Mouse (Mus musculus) CH12.LX (cell line): ENCODE measurements around the gene Snx10. TPM values are rescaled to one million over a fixed set of nuclear protein-coding genes. Genes with fewer than 3 reads are reported as not detected.

Experiments used
- DNase-seq: peaks from one replicate; pipeline ENCODE4 v3.0.0-alpha.2; 2013; ENCODE audit errors: extremely low read depth
- H3K27ac ChIP-seq: 2 replicates; pipeline ENCODE4 v1.5.1; 2012; ENCODE audit warnings: low read depth, mild to moderate bottlenecking, control low read depth, moderate library complexity; ENCODE audit not compliant: insufficient read depth
- H3K27me3 ChIP-seq: replicated peaks from 2 replicates; pipeline ENCODE3; 2012; ENCODE audit warnings: inconsistent platforms
- H3K36me3 ChIP-seq, 2 experiments: replicated peaks in 1 of 2; 2 replicates each; pipeline versions ENCODE3 to v1.6.1; 2012; ENCODE audit warnings: inconsistent platforms in 1 of 2, low read length in 1 of 2, mild to moderate bottlenecking in 1 of 2, mixed read lengths in 1 of 2, moderate library complexity in 1 of 2; ENCODE audit not compliant: control insufficient read depth in 1 of 2, insufficient read depth in 1 of 2
- H3K4me1 ChIP-seq, 2 experiments: 2 replicates each; pipeline ENCODE4 v1.6.1; 2012; ENCODE audit warnings: inconsistent platforms in 1 of 2, moderate library complexity in 1 of 2; ENCODE audit not compliant: insufficient read depth in 2 of 2, control insufficient read depth in 1 of 2
- H3K4me2 ChIP-seq: 2 replicates; pipeline ENCODE4 v1.6.1; 2012; ENCODE audit warnings: low read depth, mild to moderate bottlenecking, control low read depth; ENCODE audit not compliant: poor library complexity, insufficient read depth, severe bottlenecking
- H3K4me3 ChIP-seq, 3 experiments: fragments of 150-350 bp in 1 of 3; sonication (generic) in 1 of 3; replicated peaks in 1 of 3; 2 replicates each; pipeline versions ENCODE3 to v1.5.1; 2011 to 2012; ENCODE audit warnings: low read depth in 2 of 3, low read length in 2 of 3, mild to moderate bottlenecking in 2 of 3, moderate library complexity in 2 of 3, control low read depth in 1 of 3, improper control_type of control experiment in 1 of 3, inconsistent platforms in 1 of 3, mixed read lengths in 1 of 3; ENCODE audit not compliant: poor library complexity in 1 of 3
- H3K79me2 ChIP-seq: replicated peaks from 2 replicates; pipeline ENCODE4 v1.6.1; 2012; ENCODE audit warnings: mild to moderate bottlenecking, moderate library complexity; ENCODE audit not compliant: control insufficient read depth, poor library complexity, insufficient read depth, severe bottlenecking; ENCODE audit errors: extremely low read depth
- H3K9ac ChIP-seq: 2 replicates; pipeline ENCODE4 v1.6.1; 2012; ENCODE audit warnings: low read depth, mild to moderate bottlenecking, control low read depth, moderate library complexity; ENCODE audit not compliant: insufficient read depth
- H3K9me3 ChIP-seq: replicated peaks from 2 replicates; pipeline ENCODE3; 2012; ENCODE audit warnings: low read length, inconsistent platforms, mixed read lengths
- CHD1 ChIP-seq: IDR thresholded peaks from 2 replicates; pipeline ENCODE4 v1.6.1; 2012; ENCODE audit warnings: low read depth, low read length, improper control_type of control experiment, inconsistent platforms
- CTCF ChIP-seq, 2 experiments: IDR thresholded peaks in 1 of 2; conservative IDR thresholded peaks in 1 of 2; 2 replicates each; pipeline ENCODE4 v1.5.1; 2011 to 2012; ENCODE audit warnings: low read depth in 2 of 2, low read length in 2 of 2, improper control_type of control experiment in 1 of 2, inconsistent platforms in 1 of 2, mild to moderate bottlenecking in 1 of 2, moderate library complexity in 1 of 2
- IRF4 ChIP-seq: IDR thresholded peaks from 2 replicates; pipeline ENCODE4 v1.6.1; 2014; ENCODE audit warnings: low read depth, mild to moderate bottlenecking, inconsistent platforms, low read length, improper control_type of control experiment
- JUN ChIP-seq: IDR thresholded peaks from 2 replicates; pipeline ENCODE4 v1.6.1; 2011; ENCODE audit warnings: low read depth, mild to moderate bottlenecking, low read length, improper control_type of control experiment, moderate library complexity; ENCODE audit not compliant: insufficient read depth
- MAZ ChIP-seq: IDR thresholded peaks from 2 replicates; pipeline ENCODE4 v1.6.1; 2012; ENCODE audit warnings: low read depth, mild to moderate bottlenecking, inconsistent platforms, low read length, improper control_type of control experiment, moderate library complexity
- MEF2A ChIP-seq: IDR thresholded peaks from 2 replicates; pipeline ENCODE4 v1.6.1; 2014; ENCODE audit warnings: low read depth, mild to moderate bottlenecking, inconsistent platforms, low read length, improper control_type of control experiment, borderline replicate concordance
- MXI1 ChIP-seq: IDR thresholded peaks from 2 replicates; pipeline ENCODE4 v1.6.1; 2011; ENCODE audit warnings: mild to moderate bottlenecking, low read depth, low read length, improper control_type of control experiment
- NRF1 ChIP-seq: IDR thresholded peaks from 2 replicates; pipeline ENCODE4 v1.6.1; 2014; ENCODE audit warnings: low read depth, mild to moderate bottlenecking, inconsistent platforms, low read length, improper control_type of control experiment, moderate library complexity
- POLR2A ChIP-seq: IDR thresholded peaks from 2 replicates; pipeline ENCODE4 v1.6.1; 2011; ENCODE audit warnings: low read depth, mild to moderate bottlenecking, improper control_type of control experiment, low read length
- RAD21 ChIP-seq: IDR thresholded peaks from 2 replicates; pipeline ENCODE4 v1.6.1; 2011; ENCODE audit warnings: low read depth, mild to moderate bottlenecking, low read length, improper control_type of control experiment, moderate library complexity
- RCOR1 ChIP-seq: conservative IDR thresholded peaks from 2 replicates; pipeline ENCODE4 v1.6.1; 2012; ENCODE audit warnings: low read depth, mild to moderate bottlenecking, inconsistent platforms, low read length, improper control_type of control experiment
- TBP ChIP-seq: conservative IDR thresholded peaks from 2 replicates; pipeline ENCODE4 v1.6.1; 2011; ENCODE audit warnings: low read depth, low read length, improper control_type of control experiment
- UBTF ChIP-seq: IDR thresholded peaks from 2 replicates; pipeline ENCODE4 v1.6.1; 2012; ENCODE audit warnings: low read depth, mild to moderate bottlenecking, inconsistent platforms, low read length, improper control_type of control experiment, moderate library complexity
- USF1 ChIP-seq: IDR thresholded peaks from 2 replicates; pipeline ENCODE4 v1.6.1; 2014; ENCODE audit warnings: low read depth, mild to moderate bottlenecking, inconsistent platforms, low read length, improper control_type of control experiment
- USF2 ChIP-seq: conservative IDR thresholded peaks from 2 replicates; pipeline ENCODE4 v1.6.1; 2011; ENCODE audit warnings: low read depth, low read length, improper control_type of control experiment
- ZNF384 ChIP-seq: IDR thresholded peaks from 2 replicates; pipeline ENCODE4 v1.6.1; 2012; ENCODE audit warnings: low read depth, low read length, improper control_type of control experiment, inconsistent platforms
- dilution Hi-C: fragments of 300-500 bp; cut with MboI; formaldehyde crosslinking; loops from 2 replicates; pipeline ENCODE4 v1.14.3; 2020; ENCODE audit warnings: low sequenced_read_pairs; ENCODE audit not compliant: extremely low pct_unique_long_range_greater_than_20kb, extremely low pct_ligation_motif_present
- in situ Hi-C: fragments of 300-500 bp; cut with MboI; formaldehyde crosslinking; loops from 3 replicates; pipeline ENCODE4 v1.14.3; 2019; ENCODE audit warnings: low sequenced_read_pairs, low pct_ligation_motif_present, low pct_unique_long_range_greater_than_20kb, mixed read lengths
- polyA plus RNA-seq: library from polyadenylated mRNA; unstranded; fragments of >175 nt; gene quantifications from 2 replicates; pipeline ENCODE4 v1.2.1, GENCODE M21; 2012; ENCODE audit warnings: low read depth; ENCODE audit not compliant: insufficient read length
- total RNA-seq, 2 experiments: library from RNA; depleted of rRNA; stranded (reverse); fragments of 300-350 nt in 1 of 2; fragments of >200 nt in 1 of 2; gene quantifications; 2 replicates each; pipeline ENCODE4 v1.2.3; 2012 to 2014

The Snx10 gene
- total and polyA plus RNA-seq, 3 experiments = 27.6 to 84.7 (median 46.2) TPM

DNA sequence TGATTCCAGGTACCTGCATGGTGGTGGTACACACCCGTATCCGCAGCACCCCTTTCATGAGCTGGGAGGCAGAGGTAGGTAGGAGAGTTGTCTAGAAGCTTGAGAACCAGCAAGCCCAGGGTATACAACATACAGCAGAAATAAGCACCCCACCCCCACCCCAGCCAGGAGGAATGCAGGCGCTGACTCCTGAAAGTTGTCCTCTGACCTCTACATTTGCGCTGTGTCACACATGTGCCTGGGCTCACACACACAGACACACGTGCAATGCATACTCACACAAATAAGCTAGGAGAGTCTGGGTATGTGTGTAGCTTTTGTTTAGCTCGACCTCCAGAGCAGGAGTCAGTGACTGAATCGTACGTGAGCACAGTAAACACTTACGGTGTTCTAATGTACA is 76.7 kb downstream of the Snx10 start:
- Histone ChIP-seq H3K4me3 (no peak overlapping the region), H3K4me1 (no peaks in the 10 kb centered on the region), H3K9me3 (peaks cover 2% of the 10 kb centered on the region), H3K4me2 (no peak overlapping the region), H3K79me2 (no peaks in the 10 kb centered on the region)
- DNase-seq = no peak
- TF ChIP-seq USF2 (no peak), JUN (no peak), MXI1 (no peak), ZNF384 (no peak), NRF1 (no peak), IRF4 (no peak), POLR2A (no peak), TBP (no peak), USF1 (no peak), MEF2A (no peak), CHD1 (no peak), MAZ (no peak)
- TF ChIP-seq, all 38 proteins: peak for 0
- no peak overlapping the region for H3K9ac ChIP-seq
- H3K27ac ChIP-seq = no peak overlapping the region
- dilution Hi-C loops = no loop called here
- in situ Hi-C loops = no loop called here
- peaks cover 0 to 21% of the 10 kb centered on the region in 2 experiments for H3K36me3 ChIP-seq
- no peaks in the 10 kb centered on the region for H3K27me3 ChIP-seq

DNA sequence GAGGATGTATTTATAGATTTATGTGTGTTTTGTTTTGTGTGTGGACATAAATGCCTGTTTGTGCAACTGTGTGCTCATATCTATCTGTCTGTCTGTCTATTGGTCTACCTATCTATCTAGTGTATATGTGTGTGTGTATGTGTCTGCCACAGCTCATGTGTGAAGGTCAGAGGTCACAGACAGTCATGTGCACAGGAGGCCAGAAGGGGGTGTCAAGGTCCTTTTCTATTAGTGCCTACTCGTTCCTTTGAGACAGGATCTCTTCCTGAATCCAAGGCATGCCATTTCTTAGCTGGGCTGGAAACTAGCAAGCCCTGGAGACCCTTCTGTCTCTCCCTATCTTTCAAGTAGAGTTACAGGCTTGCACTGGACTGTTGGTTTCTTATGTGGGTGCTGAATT is 78.6 kb downstream of the Snx10 start:
- DNase-seq = no peak
- Histone ChIP-seq H3K9me3 (peaks cover 2% of the 10 kb centered on the region), H3K9ac (no peak overlapping the region), H3K4me1 (no peaks in the 10 kb centered on the region), H3K27me3 (no peaks in the 10 kb centered on the region), H3K27ac (no peak overlapping the region), H3K36me3 (peaks cover 0 to 9% of the 10 kb centered on the region in 2 experiments), H3K79me2 (no peaks in the 10 kb centered on the region), H3K4me2 (no peak overlapping the region), H3K4me3 (no peak overlapping the region)
- TF ChIP-seq MXI1 (no peak), RCOR1 (no peak), ZNF384 (no peak), RAD21 (peak; percentile 2), UBTF (no peak), CTCF (conservative IDR thresholded peaks at IDR 0.05 in 1 of 2, IDR thresholded peaks at IDR 0.05 in 1 of 2; ENCODE audit: low read depth in 2 of 2, low read length in 2 of 2) (peak in 1 of 2 experiments; percentile 13; a peak in 1 of 4 replicates)
- dilution Hi-C loops = no loop called here
- in situ Hi-C loops = no loop called here
